Mouse (Mus musculus) kidney, adult 2 months (tissue): Measurements from ENCODE around the gene Tepp. TPM values are rescaled to one million over a fixed set of nuclear protein-coding genes. Genes with fewer than 3 reads are reported as not detected.

ENCODE experiments used
- DNase-seq: peaks from one replicate; pipeline ENCODE4 v3.0.0; 2021
- H3K27ac ChIP-seq: fragments of 200-500 bp; 2 replicates; pipeline ENCODE4 v1.5.1; 2012; ENCODE audit warnings: low read depth, low read length, control low read depth, inconsistent platforms; ENCODE audit not compliant: insufficient read depth
- H3K27me3 ChIP-seq: fragments of 200-500 bp; replicated peaks from 2 replicates; pipeline ENCODE4 v1.6.1; 2012; ENCODE audit warnings: mild to moderate bottlenecking, moderate library complexity, low read length, inconsistent platforms; ENCODE audit not compliant: control insufficient read depth, insufficient read depth
- H3K36me3 ChIP-seq: fragments of 200-500 bp; 2 replicates; pipeline ENCODE4 v1.6.1; 2012; ENCODE audit warnings: mild to moderate bottlenecking, moderate library complexity, low read length, inconsistent platforms; ENCODE audit not compliant: control insufficient read depth, insufficient read depth
- H3K4me1 ChIP-seq: fragments of 200-500 bp; 2 replicates; pipeline ENCODE4 v1.6.1; 2011; ENCODE audit warnings: low read length; ENCODE audit not compliant: control insufficient read depth, insufficient read depth
- H3K4me3 ChIP-seq: fragments of 200-500 bp; 2 replicates; pipeline ENCODE4 v1.5.1; 2011; ENCODE audit warnings: mild to moderate bottlenecking, low read depth, low read length, control low read depth; ENCODE audit not compliant: insufficient read depth
- CTCF ChIP-seq: fragments of 200-500 bp; conservative IDR thresholded peaks from 2 replicates; pipeline ENCODE4 v1.5.1; 2011; ENCODE audit warnings: low read depth, mild to moderate bottlenecking, control low read depth, low read length, moderate library complexity, mixed read lengths; ENCODE audit not compliant: insufficient read depth, insufficient read length
- POLR2A ChIP-seq: fragments of 200-500 bp; IDR thresholded peaks from one replicate; pipeline ENCODE4 v1.6.1; 2011; ENCODE audit warnings: low read depth, low read length, control low read depth
- WGBS: fragments of 180-500 bp; shearing (Covaris S2); methylation state at CpG from one replicate; pipeline ENCODE4 v1.1.7; 2018; 5-methylcytosine and 5-hydroxymethylcytosine counted together
- polyA plus RNA-seq: library from polyadenylated mRNA; depleted of rRNA; stranded (reverse); fragments of >200 nt; gene quantifications from 2 replicates; pipeline ENCODE4 v1.2.3, GENCODE M21; 2012

Gene Tepp
- polyA plus RNA-seq, 1 experiment = 0.41 TPM

DNA sequence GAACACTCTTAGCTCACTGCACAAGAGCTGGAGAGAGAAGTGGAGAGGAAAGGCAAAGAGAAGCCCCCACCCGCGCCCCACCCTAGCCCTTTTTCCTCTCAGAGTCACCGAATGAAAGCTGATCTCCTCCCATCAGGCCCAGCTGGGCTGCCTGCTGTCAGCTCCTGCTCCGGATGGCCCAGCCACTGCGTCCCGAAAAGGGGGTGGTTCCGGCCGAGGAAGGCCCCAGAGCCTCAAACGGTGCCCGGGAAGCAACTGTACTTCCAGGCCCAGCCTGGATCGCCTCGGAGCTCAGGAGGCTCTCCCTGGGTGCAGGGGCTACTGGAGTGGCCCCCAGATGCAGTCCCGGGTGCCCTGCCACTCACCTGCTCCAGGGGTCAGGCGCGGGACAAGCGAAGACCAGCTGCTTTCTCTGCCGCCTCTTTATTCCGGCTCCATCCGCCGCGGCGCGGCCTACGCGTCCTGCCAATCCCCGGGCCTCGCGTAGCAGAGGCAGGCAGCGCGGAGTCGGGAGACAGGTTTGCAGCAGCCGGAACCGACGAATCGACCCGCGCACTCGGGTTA is 20.9 kb downstream of the Tepp start:
- TF ChIP-seq CTCF (no peak), POLR2A (no peak)
- Histone ChIP-seq H3K36me3 (no peaks in the 10 kb centered on the region), H3K4me1 (peaks cover 7% of the 10 kb centered on the region; the same call in 1 of the 2 replicates), H3K27ac (peak overlapping the region; percentile 72), H3K27me3 (no peaks in the 10 kb centered on the region), H3K4me3 (peak overlapping the region; percentile 72)
- WGBS = under 1% methylated on average over 38 of the region's 38 CpGs
- no peak for DNase-seq

DNA sequence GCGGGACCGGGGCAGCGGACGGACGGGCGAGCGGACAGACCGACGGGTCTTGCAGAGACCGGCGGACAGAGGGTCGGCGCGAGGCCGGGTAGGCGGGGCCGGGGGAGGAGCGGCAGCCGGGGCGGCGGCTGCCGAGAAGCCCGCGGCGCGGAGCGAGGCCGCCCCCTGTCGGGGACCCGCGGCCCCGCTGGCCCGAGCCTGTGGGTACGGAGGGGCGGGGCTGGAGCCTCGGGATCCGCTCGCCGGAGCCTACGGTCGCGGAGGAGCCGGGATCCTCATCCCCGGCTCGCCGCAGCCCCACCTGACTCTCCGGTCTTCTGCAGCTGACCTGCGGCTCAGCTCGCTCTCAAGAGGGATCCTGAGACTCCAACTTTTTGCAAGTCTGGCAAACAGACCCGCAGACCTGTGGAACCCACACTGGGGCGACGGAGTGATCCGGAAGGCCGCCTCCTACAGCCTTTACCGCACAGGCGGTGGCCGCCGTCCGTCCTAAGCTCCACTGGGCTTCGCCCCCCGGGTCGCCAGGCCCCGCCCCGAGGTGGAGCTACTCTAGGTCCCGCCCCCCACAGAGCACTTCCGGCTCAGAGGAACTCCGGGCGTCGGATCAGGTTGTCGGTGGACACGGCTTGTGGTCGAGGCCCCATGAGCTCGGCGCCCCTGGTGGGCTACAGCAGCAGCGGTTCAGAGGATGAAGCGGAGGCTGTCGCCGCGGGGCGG is 21.5 kb downstream of the Tepp start, which contains the start of the genes Zfp319 and Usb1:
TSS of gene Zfp319 (minus strand) at position 231 of the 717 bp plus-strand sequence.
TSS of gene Usb1 (plus strand) at position 565 of the 717 bp plus-strand sequence.
- WGBS = under 1% methylated on average over 69 of the region's 80 CpGs
- Histone ChIP-seq H3K27me3 (no peaks in the 10 kb centered on the region), H3K4me3 (peak within 1 kb of the TSS; percentile 72), H3K4me1 (peaks cover 7% of the 10 kb centered on the region; the same call in 1 of the 2 replicates), H3K36me3 (no peaks in the 10 kb centered on the region), H3K27ac (peak within 1 kb of the TSS; percentile 98)
- DNase-seq = peak; percentile 96
- TF ChIP-seq POLR2A = peak; percentile 62
- TF ChIP-seq CTCF = peak; percentile 53

DNA sequence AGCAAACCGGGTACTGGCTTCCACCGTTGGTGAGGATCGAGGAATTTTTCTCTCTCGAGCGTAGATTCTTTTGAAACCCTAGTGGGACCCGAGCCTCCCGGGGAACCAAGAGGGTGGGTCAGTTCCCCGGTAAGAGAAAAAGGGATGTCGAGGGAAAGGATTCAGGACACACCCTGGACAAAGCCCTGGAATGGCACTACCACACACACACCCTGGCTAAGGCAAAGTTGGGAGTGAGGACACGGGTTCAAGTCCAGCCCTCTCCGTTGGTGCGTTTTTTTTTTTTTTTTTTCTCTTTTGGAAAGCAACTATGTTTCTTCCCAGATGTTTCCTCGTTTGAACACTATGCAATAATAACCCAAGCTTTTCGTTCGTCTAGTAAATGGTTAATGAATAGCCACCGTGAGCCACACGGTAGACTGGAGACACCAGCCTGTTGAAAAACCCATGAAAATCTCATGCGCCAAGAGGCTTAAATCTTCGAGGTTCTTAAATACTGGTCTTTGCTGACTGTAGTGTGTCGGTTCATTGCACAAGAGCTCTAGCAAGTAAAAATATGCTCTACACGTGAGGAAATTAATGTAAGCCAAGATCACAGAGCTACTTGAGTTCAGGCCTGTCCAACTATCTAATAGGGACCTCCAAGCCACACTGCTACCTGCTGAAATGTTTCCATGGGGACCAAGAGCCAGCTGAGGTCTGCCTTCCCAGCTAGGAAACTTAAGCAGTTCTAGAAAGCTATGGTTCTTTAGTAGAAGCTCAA is 22.3 kb downstream of the Tepp start:
- peak; percentile 70 for DNase-seq
- no peaks in the 10 kb centered on the region for H3K27me3 ChIP-seq
- H3K4me3 ChIP-seq = peak overlapping the region; percentile 72
- 5% methylated on average over 21 of the region's 21 CpGs for WGBS
- peaks cover 7% of the 10 kb centered on the region; the same call in 1 of the 2 replicates for H3K4me1 ChIP-seq
- H3K36me3 ChIP-seq = no peaks in the 10 kb centered on the region
- TF ChIP-seq POLR2A (no peak), CTCF (no peak)
- peak overlapping the region; percentile 52 for H3K27ac ChIP-seq

DNA sequence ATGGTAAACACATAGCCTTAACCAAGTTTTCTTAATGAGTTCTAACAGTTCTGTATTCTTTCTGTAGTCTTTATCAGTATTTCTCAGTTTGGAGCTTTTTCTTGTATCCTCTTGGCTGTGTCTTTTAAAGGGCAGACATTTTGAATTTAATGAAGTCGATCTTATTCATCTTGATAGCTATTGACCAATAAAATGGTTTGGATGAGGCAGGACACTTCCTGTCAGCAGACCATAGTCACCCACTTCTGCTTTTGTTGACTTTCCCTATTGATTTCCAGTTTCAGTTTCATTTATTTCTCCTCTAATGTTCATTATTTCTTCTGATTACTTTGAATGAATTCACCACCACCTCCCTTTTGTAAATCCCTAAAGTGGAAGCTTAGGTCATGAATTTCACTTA is 25.3 kb downstream of the Tepp start:
- no peak overlapping the region for H3K4me3 ChIP-seq
- TF ChIP-seq POLR2A (no peak), CTCF (no peak)
- no peak overlapping the region for H3K27ac ChIP-seq
- no peaks in the 10 kb centered on the region for H3K36me3 ChIP-seq
- no peak for DNase-seq
- WGBS = 90% methylated on average over 1 of the region's 1 CpGs
- no peaks in the 10 kb centered on the region for H3K27me3 ChIP-seq
- peaks cover 7% of the 10 kb centered on the region; the same call in 1 of the 2 replicates for H3K4me1 ChIP-seq

DNA sequence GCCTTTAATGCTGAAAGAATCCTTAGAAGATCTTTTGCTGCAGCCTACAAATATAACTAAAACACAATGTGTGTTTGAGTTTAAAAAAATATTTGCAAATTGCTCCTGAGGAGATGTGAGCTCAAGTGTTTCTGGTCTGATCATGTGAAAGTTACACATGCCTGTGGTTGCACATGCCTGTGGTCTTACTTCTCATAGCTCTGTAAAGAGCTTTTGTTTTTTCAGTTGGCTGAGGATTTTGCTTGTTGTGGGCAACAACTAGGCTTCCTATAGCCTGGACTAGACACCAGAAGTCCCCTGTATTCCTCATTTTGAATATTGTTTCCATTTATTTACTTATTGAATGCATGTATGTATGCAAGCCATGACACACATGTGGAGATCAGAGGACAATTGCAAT is 26.0 kb downstream of the Tepp start:
- Histone ChIP-seq H3K36me3 (no peaks in the 10 kb centered on the region), H3K4me1 (peaks cover 4% of the 10 kb centered on the region; the same call in 1 of the 2 replicates), H3K27ac (no peak overlapping the region), H3K4me3 (no peak overlapping the region), H3K27me3 (no peaks in the 10 kb centered on the region)
- no peak for DNase-seq
- no peak for TF ChIP-seq POLR2A
- no peak for TF ChIP-seq CTCF

DNA sequence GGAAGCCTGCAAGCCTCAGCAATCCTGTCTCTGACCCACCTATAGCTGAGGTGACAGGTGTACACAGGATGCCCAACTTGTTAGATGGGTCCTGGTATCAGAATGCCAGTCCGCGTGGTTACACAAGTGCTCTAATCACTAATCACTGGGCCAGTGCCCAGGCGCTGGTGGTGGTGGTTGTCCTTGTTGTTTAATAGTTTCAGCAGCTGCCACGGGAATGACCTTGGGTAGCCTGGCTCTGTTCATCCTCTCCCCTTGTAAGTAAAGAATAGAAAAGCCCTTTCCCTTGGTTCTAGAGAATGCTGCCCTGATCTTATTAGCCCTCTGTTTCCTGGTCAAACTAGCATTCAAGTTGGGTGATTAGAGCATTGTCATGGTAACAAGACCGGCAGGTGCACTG is 31.4 kb downstream of the Tepp start:
- WGBS = 62% methylated on average over 5 of the region's 5 CpGs
- no peak overlapping the region for H3K27ac ChIP-seq
- no peaks in the 10 kb centered on the region for H3K27me3 ChIP-seq
- H3K4me3 ChIP-seq = no peak overlapping the region
- no peaks in the 10 kb centered on the region; the same call in 1 of the 2 replicates for H3K36me3 ChIP-seq
- no peak for TF ChIP-seq CTCF
- no peak for TF ChIP-seq POLR2A
- H3K4me1 ChIP-seq = no peaks in the 10 kb centered on the region
- peak; percentile 41 for DNase-seq
